Mouse (Mus musculus) intestine, postnatal 0 days (tissue): ENCODE data around the gene Fads6. TPM values are rescaled to one million over a fixed set of nuclear protein-coding genes. Genes with fewer than 3 reads are reported as not detected.
A peak's percentile ranks its signal among the peaks of the same experiment; 100 is the strongest.

ENCODE experiments used
- ATAC-seq: fragments of 200-750 bp; cut with Nextera tagmentation; 2 replicates; pipeline ENCODE4 v1.8.0; 2017; ENCODE audit warnings: mild to moderate bottlenecking, moderate TSS enrichment, moderate library complexity
- H3K27ac ChIP-seq: fragments of 300-500 bp; sonication (generic); 2 replicates; pipeline ENCODE4 v1.5.1; 2014; ENCODE audit warnings: mild to moderate bottlenecking, low read depth, low read length, moderate library complexity
- H3K27me3 ChIP-seq: fragments of 300-500 bp; sonication (generic); replicated peaks from 2 replicates; pipeline ENCODE4 v1.6.1; 2014; ENCODE audit warnings: low read length, mixed read lengths; ENCODE audit not compliant: control insufficient read depth, insufficient read depth
- H3K36me3 ChIP-seq: fragments of 300-500 bp; sonication (generic); 2 replicates; pipeline ENCODE4 v1.6.1; 2014; ENCODE audit warnings: mild to moderate bottlenecking, moderate library complexity; ENCODE audit not compliant: control insufficient read depth, insufficient read depth
- H3K4me1 ChIP-seq: fragments of 300-500 bp; sonication (generic); replicated peaks from 2 replicates; pipeline ENCODE4 v1.6.1; 2014; ENCODE audit warnings: antibody characterized with exemption, low read length, mixed read lengths; ENCODE audit not compliant: control insufficient read depth, insufficient read depth
- H3K4me2 ChIP-seq: fragments of 300-500 bp; sonication (generic); replicated peaks from 2 replicates; pipeline ENCODE4 v1.6.1; 2014; ENCODE audit warnings: low read depth, mild to moderate bottlenecking, moderate library complexity
- H3K4me3 ChIP-seq: fragments of 300-500 bp; sonication (generic); 2 replicates; pipeline ENCODE4 v1.5.1; 2014; ENCODE audit warnings: low read depth, low read length
- H3K9ac ChIP-seq: fragments of 300-500 bp; sonication (generic); 2 replicates; pipeline ENCODE4 v1.6.1; 2014; ENCODE audit warnings: mild to moderate bottlenecking, low read depth, low read length
- H3K9me3 ChIP-seq: fragments of 300-500 bp; sonication (generic); 2 replicates; pipeline ENCODE4 v1.6.1; 2016; ENCODE audit warnings: mixed run types; ENCODE audit not compliant: control insufficient read depth
- CTCF ChIP-seq: sonication (generic); IDR thresholded peaks from 2 replicates; pipeline ENCODE4 v1.5.1; 2016; ENCODE audit warnings: low read depth, mild to moderate bottlenecking, control low read depth, antibody characterized with exemption, moderate library complexity
- WGBS: fragments of 180-500 bp; shearing (Covaris S2); extraction: QIAGEN DNeasy Blood & Tissue Kit; methylation state at CpG from one replicate; pipeline ENCODE4 v1.1.7; 2014; 5-methylcytosine and 5-hydroxymethylcytosine counted together
- polyA plus RNA-seq: library from polyadenylated mRNA; unstranded; fragments of >200 nt; fragmentation: Nextera tagmentation; extraction: Ambion mirVana; gene quantifications from 2 replicates; pipeline ENCODE4 v1.2.1, GENCODE M21; 2015

Gene Fads6
- polyA plus RNA-seq, 1 experiment from 2014 or later = 0.26 TPM

DNA sequence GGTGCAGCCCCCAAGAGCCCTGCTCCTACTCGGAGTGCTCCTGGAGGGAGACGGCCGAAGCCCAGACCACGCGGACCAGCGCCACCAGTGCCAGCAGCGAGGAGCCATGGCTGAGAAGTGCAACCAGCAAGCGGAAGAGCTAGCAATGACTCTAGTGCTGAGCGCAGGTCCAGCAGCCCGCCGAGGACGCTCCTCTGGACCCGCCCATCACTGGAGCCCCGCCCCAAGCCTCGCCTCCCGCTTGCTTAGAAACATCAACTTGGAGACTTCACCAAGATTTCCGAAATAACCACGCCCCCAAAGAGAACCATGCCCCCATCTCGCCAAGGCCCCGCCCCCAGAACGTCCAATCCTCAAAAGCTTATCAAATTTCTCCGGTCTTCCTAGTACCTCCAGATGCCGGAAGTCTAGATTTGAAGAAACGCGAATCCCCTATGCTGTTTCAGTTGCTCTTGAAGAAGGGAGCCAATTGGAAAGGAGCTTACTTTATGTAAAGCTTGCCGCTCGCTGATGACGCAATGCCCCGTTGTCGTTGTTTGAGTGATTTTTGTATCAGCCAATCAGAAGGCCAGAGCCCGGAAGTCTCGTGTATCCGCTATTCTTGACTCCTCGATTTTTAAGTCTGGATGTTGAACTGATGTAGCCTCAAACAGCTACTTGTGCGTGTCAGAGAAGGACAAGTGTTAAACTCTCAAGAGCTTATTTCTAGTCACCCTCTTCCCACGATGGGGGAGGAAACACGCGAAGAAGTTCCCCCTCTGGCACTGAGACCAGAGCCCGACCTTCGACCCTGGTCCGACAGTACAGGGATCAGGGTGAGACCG is 20.5 kb downstream of the Fads6 start, which contains the start of gene Fdxr:
Fdxr (minus strand) TSS at position 271 of the 824 bp plus-strand sequence.
- Histone ChIP-seq H3K36me3 (peaks cover 2% of the 10 kb centered on the region; the same call in 1 of the 2 replicates), H3K4me2 (peak within 1 kb of the TSS; percentile 96), H3K4me3 (peak within 1 kb of the TSS; percentile 60), H3K9me3 (no peaks in the 10 kb centered on the region), H3K27ac (peak within 1 kb of the TSS; percentile 75), H3K4me1 (peaks cover 3% of the 10 kb centered on the region; the same call in 1 of the 2 replicates), H3K9ac (peak within 1 kb of the TSS; percentile 54), H3K27me3 (no peaks in the 10 kb centered on the region)
- WGBS = under 1% methylated on average over 42 of the region's 42 CpGs
- ATAC-seq = peak; percentile 97
- TF ChIP-seq CTCF = peak; percentile 36

DNA sequence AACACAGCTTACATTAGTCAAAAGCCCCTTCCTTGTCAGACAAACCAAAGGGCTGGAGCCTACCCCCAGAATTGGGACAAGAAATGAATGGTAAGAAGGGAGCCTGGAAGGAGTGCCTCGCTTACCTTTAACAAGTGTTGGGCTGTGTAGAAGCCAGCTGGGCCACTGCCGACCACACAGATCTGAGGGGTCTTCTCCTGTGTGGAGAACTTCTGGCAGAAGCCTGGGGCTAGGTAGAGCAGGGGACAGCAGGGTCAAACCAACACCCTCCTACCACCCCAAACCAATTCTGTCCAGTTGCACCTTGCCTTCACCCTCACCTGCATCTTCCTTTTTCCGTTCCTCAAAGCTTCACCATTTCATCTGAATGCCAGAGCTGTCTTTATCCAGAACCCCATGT is 21.5 kb downstream of the Fads6 start:
- H3K9ac ChIP-seq = peak overlapping the region; percentile 54; the same call in 1 of the 2 replicates
- H3K4me2 ChIP-seq = peak overlapping the region; percentile 96
- peaks cover 3% of the 10 kb centered on the region; the same call in 1 of the 2 replicates for H3K4me1 ChIP-seq
- WGBS = 65% methylated on average over 3 of the region's 3 CpGs
- TF ChIP-seq CTCF = no peak
- H3K4me3 ChIP-seq = peak overlapping the region; percentile 60; the same call in 1 of the 2 replicates
- no peaks in the 10 kb centered on the region for H3K9me3 ChIP-seq
- H3K36me3 ChIP-seq = peaks cover 4% of the 10 kb centered on the region; the same call in 1 of the 2 replicates
- no peaks in the 10 kb centered on the region for H3K27me3 ChIP-seq
- no peak overlapping the region for H3K27ac ChIP-seq
- ATAC-seq = no peak

DNA sequence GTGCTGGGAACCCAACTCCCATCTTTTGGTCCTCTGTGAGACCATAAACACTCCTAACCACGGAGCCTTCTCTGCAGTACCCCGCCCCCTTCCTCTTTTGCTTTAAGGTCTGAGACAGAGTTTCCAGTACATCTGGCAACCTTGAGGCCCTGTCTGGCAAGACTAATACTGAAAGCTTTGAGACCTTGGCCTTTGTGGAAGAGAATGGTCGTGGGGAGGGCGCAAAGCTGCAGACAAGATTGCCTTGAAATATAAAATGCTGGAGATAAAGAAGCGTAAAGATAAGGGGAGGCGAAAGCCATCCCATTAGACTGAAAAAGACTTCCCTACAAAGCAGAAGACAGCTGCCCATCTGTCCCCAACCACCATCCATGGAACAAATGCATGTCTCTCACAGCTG is 22.0 kb downstream of the Fads6 start:
- ATAC-seq = no peak
- Histone ChIP-seq H3K27me3 (no peaks in the 10 kb centered on the region), H3K4me1 (peaks cover 3% of the 10 kb centered on the region; the same call in 1 of the 2 replicates), H3K36me3 (peaks cover 4% of the 10 kb centered on the region; the same call in 1 of the 2 replicates), H3K9ac (no peak overlapping the region), H3K4me2 (peak overlapping the region; percentile 96; the same call in 1 of the 2 replicates), H3K9me3 (no peaks in the 10 kb centered on the region), H3K4me3 (no peak overlapping the region), H3K27ac (no peak overlapping the region)
- 50% methylated on average over 6 of the region's 6 CpGs for WGBS
- TF ChIP-seq CTCF = no peak

DNA sequence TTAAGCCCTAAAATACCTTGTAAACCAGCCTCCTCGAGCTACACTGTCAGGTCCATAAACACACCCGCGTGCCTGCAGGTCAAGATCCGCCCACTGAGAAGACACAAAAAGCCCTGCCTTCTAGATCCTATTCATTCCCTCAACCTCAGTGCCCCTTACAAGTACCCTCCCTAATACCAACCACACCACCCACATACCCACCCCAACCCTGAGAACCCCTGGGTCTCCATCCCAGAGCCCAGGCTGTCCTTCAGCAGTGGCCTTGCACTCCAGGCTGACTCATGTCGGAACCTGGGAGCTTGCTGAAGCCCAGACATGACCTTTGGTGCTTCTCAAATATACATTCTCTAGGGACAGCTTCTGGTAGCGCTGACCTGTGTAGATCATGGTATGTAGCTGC is 22.7 kb downstream of the Fads6 start:
- Histone ChIP-seq H3K27me3 (no peaks in the 10 kb centered on the region), H3K36me3 (peaks cover 4% of the 10 kb centered on the region; the same call in 1 of the 2 replicates), H3K4me3 (no peak overlapping the region), H3K9me3 (no peaks in the 10 kb centered on the region), H3K4me2 (no peak overlapping the region), H3K27ac (no peak overlapping the region), H3K9ac (no peak overlapping the region), H3K4me1 (peaks cover 3% of the 10 kb centered on the region; the same call in 1 of the 2 replicates)
- no peak for TF ChIP-seq CTCF
- WGBS = 72% methylated on average over 6 of the region's 6 CpGs
- no peak for ATAC-seq

DNA sequence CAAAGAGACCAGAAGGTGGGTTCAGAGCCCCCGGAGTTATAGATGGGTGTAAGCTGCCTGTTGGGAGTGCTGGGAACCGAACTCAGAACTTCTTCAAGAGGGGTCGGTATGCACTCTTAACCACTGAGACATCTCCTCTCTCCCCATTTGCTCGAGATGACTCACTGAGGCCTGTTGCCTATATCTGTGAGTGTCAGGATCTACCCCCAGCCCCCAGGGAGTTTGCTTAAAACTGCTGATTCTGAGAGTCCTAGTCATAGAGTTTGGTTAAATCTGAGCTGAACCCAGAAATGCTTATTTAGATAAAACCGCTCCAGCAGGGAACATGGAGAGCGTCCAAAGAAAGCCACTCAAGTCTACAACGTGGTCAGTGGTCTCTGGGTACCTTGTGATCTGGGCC is 23.3 kb downstream of the Fads6 start:
- Histone ChIP-seq H3K4me2 (no peak overlapping the region), H3K4me3 (no peak overlapping the region), H3K27ac (no peak overlapping the region), H3K4me1 (peaks cover 3% of the 10 kb centered on the region; the same call in 1 of the 2 replicates), H3K27me3 (no peaks in the 10 kb centered on the region), H3K36me3 (peaks cover 7% of the 10 kb centered on the region), H3K9me3 (no peaks in the 10 kb centered on the region), H3K9ac (no peak overlapping the region)
- 81% methylated on average over 7 of the region's 7 CpGs for WGBS
- no peak for ATAC-seq
- no peak for TF ChIP-seq CTCF

DNA sequence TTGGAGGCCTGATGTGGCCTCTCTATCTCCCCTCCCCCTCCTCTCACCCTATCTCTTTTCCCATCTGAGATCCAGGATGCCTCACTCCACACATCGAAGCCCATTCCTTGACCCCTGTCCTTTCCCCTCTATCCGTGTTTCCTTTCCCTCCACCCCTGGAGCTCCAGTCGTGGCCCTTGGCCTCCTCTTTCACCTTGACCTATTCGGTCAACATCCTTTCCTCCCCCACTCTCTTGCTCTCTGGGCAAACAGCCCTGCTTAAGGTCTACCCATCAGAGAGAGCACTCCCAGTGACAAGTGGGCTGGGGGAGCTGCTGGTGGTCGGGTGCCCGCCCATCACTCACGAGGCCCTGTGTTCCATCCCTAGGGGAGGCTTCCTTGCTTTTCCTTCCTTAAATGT is 23.7 kb downstream of the Fads6 start:
- Histone ChIP-seq H3K27ac (no peak overlapping the region), H3K36me3 (peaks cover 12% of the 10 kb centered on the region), H3K4me1 (peaks cover 3% of the 10 kb centered on the region; the same call in 1 of the 2 replicates), H3K4me3 (no peak overlapping the region), H3K4me2 (no peak overlapping the region), H3K27me3 (no peaks in the 10 kb centered on the region), H3K9me3 (no peaks in the 10 kb centered on the region), H3K9ac (no peak overlapping the region)
- TF ChIP-seq CTCF = no peak
- 70% methylated on average over 7 of the region's 7 CpGs for WGBS
- no peak for ATAC-seq
